In genomic region chr2:34249141-34249960, GRCm38 (mm10) we compare ENCODE assay signal across 9 mouse cellular contexts.
DNase-seq lines count a peak whose midpoint lies in the region; ATAC-seq lines count a peak whose summit lies in the region.
"Had no signal": no experiment of that assay in that cellular context is flagged by ENCODE, and none has a peak within 500 bp of the region (broad histone marks: within the 10 kb centered on the region; RNA-seq: fewer than 3 reads in every experiment).

No protein-coding gene starts in this region.

- ATAC-seq in megakaryocyte, adult 5-6 weeks (ENCODE audit: poor library complexity, severe bottlenecking): no peak
- ATAC-seq in intestine, embryonic 16.5 days: peak; percentile 80

- peak; percentile 91 for DNase-seq in embryo, embryonic 10.5 days (ENCODE audit: low spot score)
- peak; percentile 7 to 19 for DNase-seq in gastrocnemius, postnatal 36 days
- DNase-seq in left cerebral cortex, postnatal 36 days (ENCODE audit: low spot score in 2 of 2): peak; percentile 41 to 55
- DNase-seq in midbrain, embryonic 10.5 days (ENCODE audit: low spot score): peak; percentile 92
- peak; percentile 0 for DNase-seq in skeletal muscle tissue, adult 2 months (ENCODE audit: low read depth, low spot score)

- peak overlapping the region; percentile 14; the same call in 1 of the 2 replicates for H3K27ac ChIP-seq in intestine, embryonic 16.5 days (ENCODE audit: low read length)
- peak overlapping the region; percentile 91 for H3K27ac ChIP-seq in midbrain, embryonic 10.5 days (replicated peaks)

- peak overlapping the region; percentile 71 for H3K4me2 ChIP-seq in intestine, embryonic 16.5 days (ENCODE audit: low read depth, low read length)

- H3K4me1 ChIP-seq in megakaryocyte, embryonic 14.5 days: peaks cover 14% of the 10 kb centered on the region
- peaks cover 7% of the 10 kb centered on the region; the same call in 1 of the 2 replicates for H3K4me1 ChIP-seq in intestine, embryonic 16.5 days (ENCODE audit: control insufficient read depth, insufficient read depth, low read length)
- H3K4me1 ChIP-seq in midbrain, embryonic 10.5 days: peaks cover 61% of the 10 kb centered on the region

- peak overlapping the region; percentile 90 for H3K4me3 ChIP-seq in megakaryocyte, embryonic 14.5 days (replicated peaks)
- H3K4me3 ChIP-seq in intestine, embryonic 16.5 days (ENCODE audit: low read length): peak overlapping the region; percentile 55
- peak overlapping the region; percentile 64 for H3K4me3 ChIP-seq in midbrain, embryonic 10.5 days

- no peaks in the 10 kb centered on the region for H3K36me3 ChIP-seq in megakaryocyte, embryonic 14.5 days (replicated peaks; ENCODE audit: low read length)
- no peaks in the 10 kb centered on the region for H3K36me3 ChIP-seq in intestine, embryonic 16.5 days (ENCODE audit: control insufficient read depth, insufficient read depth, low read length)
- H3K36me3 ChIP-seq in midbrain, embryonic 10.5 days: no peaks in the 10 kb centered on the region
- H3K36me3 ChIP-seq: G1E had no signal

- H3K9me3 ChIP-seq in megakaryocyte, embryonic 14.5 days: no peaks in the 10 kb centered on the region
- no peaks in the 10 kb centered on the region for H3K9me3 ChIP-seq in intestine, embryonic 16.5 days (ENCODE audit: control insufficient read depth, low read length)
- H3K9me3 ChIP-seq in midbrain, embryonic 10.5 days (replicated peaks): no peaks in the 10 kb centered on the region
- H3K9me3 ChIP-seq: G1E had no signal

- WGBS in intestine, embryonic 16.5 days: 2% methylated on average over 15 of the region's 15 CpGs
- WGBS in midbrain, embryonic 10.5 days: 2% methylated on average over 15 of the region's 15 CpGs

- peaks cover 9% of the 10 kb centered on the region for H3K27me3 ChIP-seq in megakaryocyte, embryonic 14.5 days (replicated peaks)
- H3K27me3 ChIP-seq in intestine, embryonic 16.5 days (replicated peaks; ENCODE audit: control insufficient read depth, insufficient read depth, low read length): no peaks in the 10 kb centered on the region
- H3K27me3 ChIP-seq in midbrain, embryonic 10.5 days (ENCODE audit: low read depth, poor library complexity, severe bottlenecking): no peaks in the 10 kb centered on the region

- H3K9ac ChIP-seq in intestine, embryonic 16.5 days (ENCODE audit: low read depth, low read length): peak overlapping the region; percentile 60

- intact Hi-C loops in gastrocnemius, postnatal 36 days (cut with DNase I): no loop called here
- intact Hi-C loops in left cerebral cortex, postnatal 36 days (cut with DNase I): loop anchor here (5.0 kb wide), 1 partner anchor 113 kb away; no protein-coding TSS in a partner anchor

Comparison
In these comparisons a context has a peak if more than half of its experiments do, and no peak if none do; other contexts are left out.
1. DNase-seq: peak in every context shown above with its lines; median percentile 92 in midbrain, embryonic 10.5 days; 91 in embryo, embryonic 10.5 days; 48 in left cerebral cortex, postnatal 36 days; 13 in gastrocnemius, postnatal 36 days; 0 in skeletal muscle tissue, adult 2 months.